Mouse (Mus musculus) mouse trophoblast stem cell (cell line): ENCODE measurements at regions not wholly inside any gene's neighbourhood (a gene's known extent, or its start where the extent isn't known, plus 50 kb on each side); places are given as distances from the start of the nearest gene placed in this dataset.

Experiments used
- in situ Hi-C, 2 experiments: fragments of 300-500 bp; cut with MseI, MboI; formaldehyde crosslinking; loops; 2 replicates in 1 of 2; 3 replicates in 1 of 2; pipeline ENCODE4 v1.15.1; 2025

GRCm38 (mm10) chr13:97566071-97566470, 194.4 kb downstream of the Gm10260 start:
- in situ Hi-C loops: no loop called here

- in situ Hi-C loops: no loop called here
Observed at GRCm38 (mm10) chr13:97562241-97562640, 198.2 kb downstream of the Gm10260 start.

DNA sequence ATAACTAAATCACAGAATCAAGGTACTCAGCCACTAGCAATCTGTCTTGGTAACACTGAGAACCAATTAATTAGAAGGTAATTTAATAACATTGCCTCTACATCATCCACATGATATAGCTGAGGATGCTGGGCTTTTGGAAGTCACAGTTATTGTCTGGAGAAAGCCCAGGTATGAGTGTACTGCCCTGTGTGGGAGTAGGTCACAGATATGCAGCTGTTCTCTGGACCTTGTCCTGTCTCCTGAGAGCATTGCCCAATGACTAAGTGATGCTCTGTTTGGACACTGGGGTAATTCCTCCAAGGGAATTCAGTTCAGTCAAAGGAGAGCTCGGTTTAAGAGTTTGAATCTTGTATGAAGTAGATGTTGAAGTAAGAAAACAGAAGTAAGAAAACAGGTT, 199.6 kb downstream of the Gm10260 start:
- in situ Hi-C loops: no loop called here

GRCm38 (mm10) chr13:97559611-97560385, 200.6 kb downstream of the Gm10260 start:
- in situ Hi-C loops: no loop called here

DNA sequence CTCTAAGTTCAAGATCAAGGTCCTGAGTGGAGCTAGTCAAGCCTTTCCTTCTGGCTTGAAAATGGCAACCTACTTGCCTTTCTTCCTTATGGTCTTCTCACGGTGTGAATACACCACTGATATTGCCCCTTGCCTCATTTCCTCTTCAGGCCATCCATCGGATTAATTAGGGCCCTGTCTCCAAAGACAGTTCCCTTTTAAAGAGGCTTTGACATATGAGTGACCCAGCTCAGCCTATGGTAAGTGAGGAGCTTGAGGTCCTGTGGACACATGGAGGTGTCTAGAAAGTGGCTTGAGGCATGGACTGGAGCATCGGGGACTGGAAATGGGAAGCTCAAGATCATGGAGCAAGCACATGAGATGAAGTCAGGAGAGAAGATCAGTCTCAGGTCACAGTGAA, 201.5 kb downstream of the Gm10260 start:
- in situ Hi-C loops: no loop called here

- in situ Hi-C loops: no loop called here
Observed at GRCm38 (mm10) chr13:97555312-97555711, 205.1 kb downstream of the Gm10260 start.

GRCm38 (mm10) chr13:97554601-97555000, 205.8 kb downstream of the Gm10260 start:
- in situ Hi-C loops: no loop called here

- in situ Hi-C loops: no loop called here
Observed at GRCm38 (mm10) chr13:97552236-97552635, 208.2 kb downstream of the Gm10260 start.

GRCm38 (mm10) chr13:97550880-97551279, 209.6 kb downstream of the Gm10260 start:
- in situ Hi-C loops: no loop called here

GRCm38 (mm10) chr13:97550172-97550571, 210.3 kb downstream of the Gm10260 start:
- in situ Hi-C loops: no loop called here

DNA sequence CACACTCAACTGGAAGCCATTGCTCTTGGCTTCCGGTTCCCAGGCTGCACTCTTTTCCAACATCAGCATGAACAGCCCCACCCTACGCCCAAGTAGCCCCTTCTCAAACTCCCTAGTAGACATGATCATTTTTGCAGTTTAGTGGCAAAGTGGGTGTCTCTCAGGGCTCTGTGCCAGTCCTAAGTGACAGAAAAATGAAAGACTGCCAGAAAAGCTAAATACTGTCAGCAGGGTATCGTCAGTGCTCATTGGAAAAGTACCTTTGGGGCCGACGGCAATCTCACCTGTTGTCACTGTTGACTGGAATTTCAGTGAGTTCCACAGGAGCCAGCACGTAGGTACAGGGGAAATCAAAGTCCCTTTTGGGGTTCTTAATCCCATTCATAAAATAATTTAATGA, 211.0 kb downstream of the Gm10260 start:
- in situ Hi-C loops: no loop called here

GRCm38 (mm10) chr13:97548527-97548977, 211.9 kb downstream of the Gm10260 start:
- in situ Hi-C loops: no loop called here

- in situ Hi-C loops: no loop called here
Observed at GRCm38 (mm10) chr13:97546936-97547335, 213.5 kb downstream of the Gm10260 start.

- in situ Hi-C loops: no loop called here
Observed at GRCm38 (mm10) chr13:97545971-97546454, 214.4 kb downstream of the Gm10260 start.

- in situ Hi-C loops: no loop called here
Observed at GRCm38 (mm10) chr13:97539686-97540085, 220.7 kb downstream of the Gm10260 start.

DNA sequence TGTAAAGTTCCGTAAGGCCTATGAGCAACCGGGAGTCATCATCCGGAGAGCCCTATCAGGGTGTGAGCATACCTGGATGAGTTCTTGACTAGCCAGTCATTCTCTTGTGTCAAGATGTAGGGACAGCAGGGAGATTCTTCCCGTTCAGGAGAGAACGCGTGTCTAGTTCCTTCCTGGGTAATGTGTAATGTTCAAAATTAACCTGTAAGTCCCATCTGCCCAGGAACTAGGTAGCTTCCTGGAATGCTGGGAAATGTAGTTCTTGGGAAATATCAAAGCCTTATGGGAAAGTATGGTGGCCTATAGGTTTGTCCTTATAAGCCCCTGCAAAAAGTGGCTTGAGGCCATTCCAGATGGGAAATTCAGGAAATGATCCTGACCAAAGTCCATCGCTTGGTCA, 222.0 kb downstream of the Gm10260 start:
- in situ Hi-C loops: no loop called here

DNA sequence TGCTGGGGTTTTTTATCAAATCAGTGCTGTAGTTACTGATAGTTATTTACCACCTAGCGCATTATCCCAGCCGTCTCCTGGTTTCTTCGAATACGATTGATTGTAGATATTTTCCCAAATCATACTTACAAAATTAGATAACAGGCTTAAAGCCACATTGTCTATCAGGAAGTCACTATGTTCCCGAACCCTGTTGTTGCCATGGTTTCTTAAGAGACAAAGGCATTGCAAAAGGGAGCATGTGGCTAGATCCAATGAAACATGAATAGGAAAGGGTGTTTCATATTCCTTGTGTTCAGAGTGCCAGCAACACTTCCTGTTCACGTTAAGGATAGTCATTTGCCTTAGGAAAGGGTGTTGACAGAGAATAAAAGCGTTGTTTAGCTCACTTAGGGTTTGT, 222.7 kb downstream of the Gm10260 start:
- in situ Hi-C loops: no loop called here

GRCm38 (mm10) chr13:97537206-97537605, 223.2 kb downstream of the Gm10260 start:
- in situ Hi-C loops: no loop called here

DNA sequence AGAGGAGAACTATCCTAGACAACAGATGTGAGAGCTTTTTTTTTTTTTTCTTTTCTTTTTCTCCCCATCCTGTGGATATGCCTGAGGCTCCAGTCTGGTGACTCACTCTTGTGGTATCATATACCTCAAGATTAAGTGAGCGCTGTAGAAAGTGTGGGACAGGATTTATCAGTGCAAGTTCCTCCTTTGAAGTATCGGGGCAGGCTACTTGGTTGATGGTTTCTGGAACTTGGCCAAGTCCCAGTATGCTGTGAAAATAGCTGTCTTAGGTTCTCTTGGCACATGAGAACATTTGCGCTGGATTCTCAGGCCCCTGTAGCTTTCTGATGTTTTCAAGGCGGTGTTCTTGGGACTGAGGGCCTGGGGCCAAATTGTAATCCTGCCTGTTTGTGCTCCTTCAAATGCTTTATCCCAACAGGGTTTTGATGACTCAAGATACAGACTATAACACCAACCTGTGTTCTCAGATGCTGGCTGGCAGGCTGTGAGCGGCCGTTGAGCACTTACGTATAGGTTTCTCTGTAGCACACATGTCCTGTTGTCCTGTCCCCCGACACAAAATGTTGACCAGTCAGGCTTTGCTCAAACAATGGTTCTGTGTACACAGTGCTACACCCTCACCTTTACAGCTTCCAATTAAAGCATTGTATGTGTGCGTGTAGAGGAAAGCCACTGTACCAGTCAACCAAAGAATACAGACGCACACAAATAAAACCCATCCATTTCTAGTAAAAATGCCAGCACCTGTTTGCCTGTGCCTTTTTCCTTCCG, 226.4 kb downstream of the Gm10260 start:
- in situ Hi-C loops: no loop called here

DNA sequence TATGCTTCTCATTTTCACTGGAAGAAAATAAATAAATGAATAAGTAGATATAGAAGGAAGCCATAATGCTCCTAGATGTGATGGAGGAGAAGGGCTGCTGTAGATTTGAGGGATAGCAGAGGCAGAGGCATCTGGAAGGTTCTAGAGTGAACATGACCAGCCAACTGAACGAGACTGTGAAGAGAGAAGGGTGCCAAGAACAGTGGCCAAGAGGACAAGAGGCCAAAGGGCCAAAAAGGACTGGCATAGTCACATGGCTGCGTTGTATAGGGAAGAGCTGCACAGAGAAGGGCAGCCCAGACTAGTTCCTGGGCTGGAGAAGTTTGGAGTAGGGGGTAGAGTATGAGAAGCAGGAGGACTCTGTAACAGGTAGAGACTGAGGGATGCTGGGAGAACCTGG, 229.3 kb downstream of the Gm10260 start:
- in situ Hi-C loops: no loop called here

DNA sequence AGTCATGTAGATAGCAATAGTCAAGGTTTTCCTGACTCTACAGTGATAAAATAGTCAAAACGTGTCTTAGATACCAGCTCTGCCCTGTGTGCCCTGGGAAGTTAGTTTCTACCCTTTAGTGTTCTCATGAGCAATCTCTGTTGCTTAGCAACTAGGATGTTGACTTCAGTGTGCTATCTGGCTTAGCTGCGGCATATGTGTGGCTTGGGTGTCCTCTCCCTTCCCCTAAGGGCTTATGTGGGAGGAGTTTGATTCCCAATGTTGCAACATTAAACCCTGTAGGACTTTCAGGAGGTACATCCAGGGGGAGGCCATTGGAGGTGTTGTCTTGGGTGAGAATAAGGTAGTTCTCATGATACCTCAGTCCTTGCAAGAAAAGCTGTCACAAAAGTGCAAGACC, 229.9 kb downstream of the Gm10260 start:
- in situ Hi-C loops: no loop called here

DNA sequence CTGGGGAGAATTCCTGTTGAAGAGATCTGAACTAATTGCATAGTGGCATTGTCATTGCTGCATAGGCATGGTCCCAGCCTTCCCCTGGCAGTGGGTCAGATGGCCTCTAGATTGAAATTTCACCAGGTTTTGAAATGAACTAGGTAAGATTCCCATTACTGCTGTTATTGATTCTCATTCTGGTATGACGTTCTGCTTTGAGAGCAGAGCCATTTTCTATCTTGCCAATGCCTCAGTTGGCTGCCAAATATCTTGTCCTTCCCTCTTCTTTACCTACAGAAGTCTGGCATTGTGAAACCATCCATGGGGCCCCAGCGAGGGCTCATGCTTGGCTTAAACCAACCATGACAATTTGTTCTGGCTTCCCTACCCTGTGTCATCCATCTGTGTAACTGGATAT, 232.5 kb downstream of the Gm10260 start:
- in situ Hi-C loops: no loop called here
